Mouse (Mus musculus): ENCODE measurements around the gene Lingo1. TPM values are rescaled to one million over a fixed set of nuclear protein-coding genes. Genes with fewer than 3 reads are reported as not detected.

Gene Lingo1
- 100 to 1,000 TPM; 249 to 268 TPM for total RNA-seq (2021)
- long read RNA-seq, experiment 1, transcript Lingo1-203 (2 exons, 2,782 nt), result major isoform, 91 of 178 reads
- long read RNA-seq, experiment 1, transcript Lingo1-206 (7 exons, 3,627 nt), result minor isoform, 5 of 178 reads
- long read RNA-seq, experiment 1, partial matches to known transcripts, result 46 of 178 reads
- long read RNA-seq, experiment 1, other reads (novel, unspliced or antisense), result 36 of 178 reads
- long read RNA-seq, experiment 2, transcript Lingo1-203 (2 exons, 2,782 nt), result major isoform, 126 of 244 reads
- long read RNA-seq, experiment 2, transcript Lingo1-206 (7 exons, 3,627 nt), result minor isoform, 8 of 244 reads
- long read RNA-seq, experiment 2, partial matches to known transcripts, result 0 of 244 reads
- long read RNA-seq, experiment 2, other reads (novel, unspliced or antisense), result 110 of 244 reads

DNA sequence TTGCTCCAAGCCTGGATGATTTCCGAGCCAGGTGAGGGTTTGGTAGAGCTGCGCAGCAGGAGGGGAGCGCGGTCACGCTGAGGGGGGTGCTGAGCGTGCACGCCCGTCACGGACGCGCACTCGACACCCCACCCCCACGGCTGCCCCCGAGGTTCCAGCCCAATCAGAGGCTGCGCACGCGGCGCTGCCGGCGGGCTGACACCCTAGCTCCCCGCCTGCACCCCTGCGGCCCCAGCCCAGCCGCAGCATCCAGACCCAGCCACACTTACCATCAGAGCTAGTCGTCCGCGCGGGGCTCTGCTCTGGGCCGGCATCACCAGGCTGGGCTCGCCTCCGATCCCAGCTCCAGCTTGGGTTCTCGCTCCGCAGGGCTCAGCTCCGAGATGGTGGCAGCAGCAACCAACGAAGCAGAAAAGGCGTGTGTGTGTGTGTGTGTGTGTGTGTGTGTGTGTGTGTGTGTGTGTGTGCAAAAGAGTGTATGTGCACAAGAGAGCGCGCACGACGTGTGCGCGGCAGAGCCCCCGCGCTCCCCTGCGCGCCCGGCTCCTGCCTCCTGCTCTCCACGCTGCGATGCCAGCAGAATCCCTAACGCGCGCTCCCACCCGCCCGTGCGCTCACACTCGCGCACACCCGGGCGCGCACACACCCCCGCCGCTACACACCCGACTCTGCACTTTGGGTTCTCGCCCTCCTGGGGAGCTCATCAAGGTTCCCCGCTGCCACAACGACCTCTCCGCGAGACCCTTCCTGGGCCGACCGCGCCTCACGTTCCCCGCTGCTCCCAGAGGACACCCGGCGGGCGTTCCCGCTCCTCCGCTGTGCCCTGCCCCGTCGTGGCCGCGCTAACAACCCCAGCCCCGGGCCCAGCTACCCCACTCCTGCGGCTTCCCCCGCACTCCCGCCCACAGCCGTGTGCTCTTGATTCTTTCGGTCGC lies at the start of gene Lingo1:
TSS of gene Lingo1 (minus strand) at position 748 of the 935 bp plus-strand sequence.
- Histone ChIP-seq H3K27ac (peak within 1 kb of the TSS; percentile 95), H3K4me3 (peak within 1 kb of the TSS; percentile 69)
- DNase-seq (ENCODE audit: low spot score in 2 of 2), result peak; percentile 77 to 81
- TF ChIP-seq CTCF (conservative IDR thresholded peaks at IDR 0.05), result no peak

GRCm38 (mm10) chr9:56844644-56845043 lies 48.4 kb upstream of the Lingo1 start:
- no peak overlapping the region for H3K4me3 ChIP-seq
- no peak for DNase-seq (ENCODE audit: low spot score in 2 of 2)
- H3K27ac ChIP-seq, result peak overlapping the region; percentile 32; the same call in 1 of the 2 replicates
- TF ChIP-seq CTCF (conservative IDR thresholded peaks at IDR 0.05), result no peak

DNA sequence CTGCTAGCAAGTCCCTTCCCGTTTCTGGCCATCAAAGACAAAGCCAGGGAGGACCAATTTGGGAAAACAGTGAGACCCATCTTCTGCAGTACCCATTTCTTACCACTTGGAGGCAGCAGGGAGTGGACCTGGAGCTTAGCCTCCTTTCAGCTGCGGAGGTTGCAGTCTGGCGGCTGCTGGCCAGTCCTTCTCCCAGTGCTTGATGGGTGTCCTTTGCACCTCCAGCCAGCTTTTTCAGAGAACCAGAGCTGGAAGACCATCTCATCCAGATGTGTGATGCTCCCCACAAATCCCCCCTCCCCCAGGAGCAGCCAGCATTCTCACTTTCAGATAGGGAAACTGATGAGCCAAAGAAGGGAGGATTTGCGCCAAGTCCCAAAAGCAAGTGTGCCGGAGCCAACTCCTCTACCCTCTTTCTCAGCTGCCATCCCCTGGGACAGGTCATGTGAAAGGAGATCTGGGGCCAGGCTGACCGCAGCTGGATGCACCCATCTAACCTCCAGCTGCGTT lies 47.5 kb upstream of the Lingo1 start:
- Histone ChIP-seq H3K27ac (0 out of 2 replicates have a peak overlapping the region, but pooled peaks have one; percentile 18), H3K4me3 (no peak overlapping the region; the same call in 1 of the 2 replicates)
- peak; percentile 96 for TF ChIP-seq CTCF (conservative IDR thresholded peaks at IDR 0.05)
- peak; percentile 65 to 80 for DNase-seq (ENCODE audit: low spot score in 2 of 2)

- Histone ChIP-seq H3K4me3 (no peak overlapping the region), H3K27ac (no peak overlapping the region)
- DNase-seq (ENCODE audit: low spot score in 2 of 2), result no peak
- TF ChIP-seq CTCF (conservative IDR thresholded peaks at IDR 0.05), result no peak
Measured at GRCm38 (mm10) chr9:56842303-56842719, 46.0 kb upstream of the Lingo1 start.

DNA sequence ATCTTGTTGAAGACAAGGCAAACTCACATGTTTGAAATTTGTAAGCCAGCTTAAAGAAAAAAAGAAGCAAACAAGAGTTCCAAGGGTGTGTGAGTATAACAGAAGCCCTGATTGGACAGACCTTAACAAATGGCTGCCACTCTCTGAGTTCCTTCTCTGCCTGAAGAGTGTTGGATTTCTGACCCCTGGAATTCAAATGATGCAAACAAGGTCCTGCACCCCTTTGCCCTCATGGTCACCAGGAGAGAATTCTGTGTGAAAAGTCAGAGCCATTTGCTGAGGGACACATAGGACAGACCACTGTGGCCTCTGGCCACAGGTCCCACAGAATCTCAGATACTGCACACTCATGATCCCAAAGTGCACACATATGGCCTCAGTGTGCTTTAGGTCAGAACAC lies 45.6 kb upstream of the Lingo1 start:
- no peak for DNase-seq (ENCODE audit: low spot score in 2 of 2)
- Histone ChIP-seq H3K27ac (no peak overlapping the region), H3K4me3 (no peak overlapping the region)
- TF ChIP-seq CTCF (conservative IDR thresholded peaks at IDR 0.05), result no peak

- H3K4me3 ChIP-seq, result no peak overlapping the region
- no peak for DNase-seq (ENCODE audit: low spot score in 2 of 2)
- no peak overlapping the region for H3K27ac ChIP-seq
- no peak for TF ChIP-seq CTCF (conservative IDR thresholded peaks at IDR 0.05)
Measured at GRCm38 (mm10) chr9:56840721-56841120, 44.5 kb upstream of the Lingo1 start.

- H3K4me3 ChIP-seq, result no peak overlapping the region
- H3K27ac ChIP-seq, result no peak overlapping the region
- no peak for DNase-seq (ENCODE audit: low spot score in 2 of 2)
- TF ChIP-seq CTCF (conservative IDR thresholded peaks at IDR 0.05), result no peak
Measured at GRCm38 (mm10) chr9:56835152-56835551, 38.9 kb upstream of the Lingo1 start.

DNA sequence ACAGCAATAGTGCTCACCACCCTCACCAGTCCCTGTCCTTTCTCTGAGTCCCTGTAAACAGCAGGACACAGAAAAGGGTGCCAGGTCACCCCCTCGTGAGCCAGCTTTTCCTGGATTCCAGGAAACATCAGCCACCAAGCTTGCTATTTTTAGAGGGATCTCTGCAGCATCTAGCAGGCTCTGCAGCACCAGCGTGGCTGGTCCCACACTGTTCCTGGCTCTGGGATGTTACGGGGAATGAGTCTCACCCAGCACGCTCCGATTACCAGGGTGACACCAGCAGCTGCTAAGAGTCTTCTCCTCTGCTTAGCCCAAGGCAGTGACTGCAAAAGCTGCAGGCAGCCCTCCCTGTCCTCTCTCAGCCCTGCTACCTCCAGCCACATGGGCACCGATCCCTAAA lies 36.6 kb upstream of the Lingo1 start:
- no peak for TF ChIP-seq CTCF (conservative IDR thresholded peaks at IDR 0.05)
- DNase-seq (ENCODE audit: low spot score in 2 of 2), result no peak
- Histone ChIP-seq H3K4me3 (no peak overlapping the region), H3K27ac (no peak overlapping the region)

GRCm38 (mm10) chr9:56831904-56832303 lies 35.6 kb upstream of the Lingo1 start:
- H3K4me3 ChIP-seq, result no peak overlapping the region
- H3K27ac ChIP-seq, result no peak overlapping the region
- TF ChIP-seq CTCF (conservative IDR thresholded peaks at IDR 0.05), result peak; percentile 55
- no peak for DNase-seq (ENCODE audit: low spot score in 2 of 2)

DNA sequence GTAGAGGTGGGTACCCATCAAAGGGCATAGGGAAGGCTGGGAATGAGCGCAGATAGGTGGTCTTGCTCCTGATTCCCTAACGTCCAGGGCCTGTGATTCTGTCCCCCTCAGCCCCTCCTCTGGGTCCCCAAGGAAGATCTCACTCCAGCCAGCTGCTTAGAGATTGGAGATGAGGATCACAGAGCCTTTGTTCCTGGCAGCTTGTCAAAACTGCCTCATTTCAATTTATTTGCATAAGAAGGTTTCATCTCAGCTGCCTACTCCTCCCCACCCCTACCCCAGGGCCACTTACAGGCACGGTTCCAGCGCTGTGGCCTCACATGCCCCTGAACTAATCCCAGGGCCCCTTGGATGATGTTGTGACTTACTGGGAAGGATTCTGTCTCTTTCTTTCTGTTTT lies 33.9 kb upstream of the Lingo1 start:
- TF ChIP-seq CTCF (conservative IDR thresholded peaks at IDR 0.05), result no peak
- no peak for DNase-seq (ENCODE audit: low spot score in 2 of 2)
- no peak overlapping the region for H3K27ac ChIP-seq
- H3K4me3 ChIP-seq, result no peak overlapping the region

DNA sequence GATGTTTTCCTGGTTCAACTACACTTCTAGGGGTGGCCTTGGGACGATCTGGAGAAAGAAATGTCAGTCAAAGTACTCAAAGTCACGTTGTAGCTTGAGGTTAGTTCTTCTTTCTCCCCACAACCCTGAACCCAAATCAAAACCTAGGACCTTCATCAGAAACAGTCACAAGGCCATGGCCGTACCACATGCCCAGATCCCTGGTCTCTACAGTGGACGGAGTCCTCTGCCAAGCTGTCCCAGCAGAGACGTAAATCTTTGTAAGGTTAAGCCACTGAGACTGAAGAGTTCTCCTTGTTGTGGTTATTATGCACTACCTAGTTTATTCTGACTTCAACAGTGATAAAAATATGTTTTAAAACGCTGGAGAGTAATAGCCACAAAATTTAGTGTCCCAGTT lies 32.6 kb upstream of the Lingo1 start:
- H3K4me3 ChIP-seq, result no peak overlapping the region
- DNase-seq (ENCODE audit: low spot score in 2 of 2), result no peak
- no peak overlapping the region for H3K27ac ChIP-seq
- TF ChIP-seq CTCF (conservative IDR thresholded peaks at IDR 0.05), result no peak

GRCm38 (mm10) chr9:56828146-56828545 lies 31.9 kb upstream of the Lingo1 start:
- Histone ChIP-seq H3K4me3 (no peak overlapping the region), H3K27ac (no peak overlapping the region)
- DNase-seq (ENCODE audit: low spot score in 2 of 2), result no peak
- TF ChIP-seq CTCF (conservative IDR thresholded peaks at IDR 0.05), result no peak
